In the genomic region with DNA sequence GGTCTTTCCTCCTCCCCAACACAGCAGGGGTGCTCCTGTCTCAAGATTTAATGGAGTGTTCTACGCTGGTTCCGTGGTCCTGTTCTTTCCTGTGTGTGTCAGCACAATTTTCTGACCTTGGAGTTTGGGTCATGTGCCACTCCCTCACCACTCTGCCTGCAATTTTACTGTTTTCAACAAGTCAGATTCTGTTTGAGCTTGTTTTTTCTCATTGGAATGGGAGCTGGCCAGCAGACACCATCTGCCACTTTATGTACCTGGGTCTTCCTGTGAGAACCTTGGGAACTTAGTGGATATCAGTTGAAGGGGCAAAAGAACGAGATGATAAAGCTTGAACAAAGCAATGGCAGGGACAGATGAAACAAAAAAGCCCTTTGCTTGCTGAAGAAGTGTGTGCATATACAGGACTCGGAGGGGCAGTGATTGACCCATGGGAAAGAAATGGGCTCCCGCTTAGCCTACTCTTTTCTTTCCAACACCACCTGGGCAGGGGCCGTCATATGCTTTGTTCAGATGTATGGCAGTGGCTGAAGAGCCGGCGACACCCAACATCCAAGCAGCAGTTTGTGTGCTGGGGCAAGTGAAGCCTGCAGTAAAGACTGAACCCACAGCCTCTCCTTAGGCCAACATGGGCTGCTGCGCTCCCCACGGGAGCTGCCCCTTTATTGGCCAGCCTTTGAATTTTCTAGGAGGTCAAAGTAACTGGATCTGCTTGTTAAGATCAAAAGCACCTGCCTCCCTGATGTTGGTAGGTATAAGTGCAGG, we compare ENCODE assay signal across 8 mouse cellular contexts. TPM values are rescaled to one million over a fixed set of nuclear protein-coding genes. Genes with fewer than 3 reads are reported as not detected.
DNase-seq lines count a peak whose midpoint lies in the region; ATAC-seq and TF ChIP-seq lines count a peak whose summit lies in the region.

No protein-coding gene starts in this region.

- no peak for TF ChIP-seq CTCF in left cerebral cortex, adult 2 months (IDR thresholded peaks at IDR 0.05)

- ATAC-seq in hindbrain, embryonic 15.5 days (ENCODE audit: low FRiP score, low read depth) = no peak

- WGBS in hindbrain, embryonic 15.5 days = 45% methylated on average over 10 of the region's 10 CpGs

- TF ChIP-seq POLR2A in myocyte (IDR thresholded peaks at IDR 0.05; ENCODE audit: insufficient read length, low read depth) = no peak

- H3K9ac ChIP-seq in hindbrain, embryonic 15.5 days = peak overlapping the region; percentile 97

- H3K27ac ChIP-seq in left cerebral cortex, adult 2 months = peak overlapping the region; percentile 100
- peak overlapping the region; percentile 97 for H3K27ac ChIP-seq in hindbrain, embryonic 15.5 days (replicated peaks)

- intact Hi-C loops in left cerebral cortex, adult 2 months (cut with DNase I) = loop anchor here (10.0 kb wide), 1 partner anchor 337 kb away; no protein-coding TSS in a partner anchor
- intact Hi-C loops in left cerebral cortex, postnatal 36 days (cut with DNase I) = no loop called here

- H3K79me2 ChIP-seq in myocyte (ENCODE audit: control insufficient read depth, insufficient read depth) = peaks cover 37% of the 10 kb centered on the region

- peaks cover 42% of the 10 kb centered on the region for H3K4me1 ChIP-seq in hindbrain, embryonic 15.5 days (replicated peaks)

- peak overlapping the region; percentile 87 for H3ac ChIP-seq in myocyte (ENCODE audit: control insufficient read depth, insufficient read length)

- no peak for DNase-seq in left cerebral cortex, adult 2 months (ENCODE audit: extremely low spot score in 1 of 2, low spot score in 2 of 2)
- DNase-seq in left cerebral cortex, postnatal 36 days (ENCODE audit: low spot score in 2 of 2) = no peak
- peak; percentile 34 to 36 for DNase-seq in cerebellum, postnatal 36 days
- no peak for DNase-seq in urinary bladder, postnatal 10 days (ENCODE audit: low spot score)
- no peak for DNase-seq in right cerebral cortex, postnatal 36 days (ENCODE audit: low spot score in 2 of 2)
- DNase-seq in adrenal gland, postnatal 25 days = no peak

- no peaks in the 10 kb centered on the region for H3K27me3 ChIP-seq in hindbrain, embryonic 15.5 days
- H3K27me3 ChIP-seq in myocyte (ENCODE audit: control insufficient read depth, insufficient read depth, insufficient read length) = no peaks in the 10 kb centered on the region

- H3K4me3 ChIP-seq in left cerebral cortex, adult 2 months = peak overlapping the region; percentile 84
- H3K4me3 ChIP-seq in hindbrain, embryonic 15.5 days = peak overlapping the region; percentile 88
- peak overlapping the region; percentile 87 for H3K4me3 ChIP-seq in myocyte

- H3K4me2 ChIP-seq in hindbrain, embryonic 15.5 days = peak overlapping the region; percentile 95
- H3K4me2 ChIP-seq in myocyte (ENCODE audit: low read depth) = peak overlapping the region; percentile 69

- no peaks in the 10 kb centered on the region for H3K9me3 ChIP-seq in hindbrain, embryonic 15.5 days

- H3K36me3 ChIP-seq in hindbrain, embryonic 15.5 days = no peaks in the 10 kb centered on the region
- H3K36me3 ChIP-seq in myocyte (ENCODE audit: control insufficient read depth, insufficient read depth) = no peaks in the 10 kb centered on the region

TF ChIP-seq in myocyte, 11 proteins besides CTCF, POLR2A, EP300 and RAD21:
- TF ChIP-seq POLR2AphosphoS2 (IDR thresholded peaks at IDR 0.05; ENCODE audit: insufficient read length, low read depth) (no peak), SRF (IDR thresholded peaks at IDR 0.05; ENCODE audit: control insufficient read depth, insufficient read length, low read depth) (no peak), E2F4 (IDR thresholded peaks at IDR 0.05; ENCODE audit: insufficient read depth) (no peak), TCF12 (IDR thresholded peaks at IDR 0.05; ENCODE audit: insufficient read depth, poor library complexity, severe bottlenecking) (no peak), CEBPB (IDR thresholded peaks at IDR 0.05; ENCODE audit: insufficient read depth, poor library complexity, severe bottlenecking) (no peak)

RNA-seq across cellular contexts. Expression of a gene that starts 0.9 kb away (rescaled TPM):
- total RNA-seq in left cerebral cortex, adult 2 months (2021) = 100 to 1,000 TPM; 746 to 823 TPM
- 100 to 1,000 TPM; 783 to 837 TPM for total RNA-seq in left cerebral cortex, postnatal 36 days (2021)
- polyA plus RNA-seq in hindbrain, embryonic 15.5 days (2015; fragmentation: Nextera tagmentation; extraction: Ambion mirVana) = 578 and 629 TPM in 2 replicates
- polyA plus RNA-seq in myocyte (2012; fragmentation: generic; extraction: Trizol) = 252 TPM
- total RNA-seq in adrenal gland, postnatal 25 days (2021) = 118 and 144 TPM in 2 replicates

RNA-seq across cellular contexts. Expression of a gene that starts 44.7 kb away (rescaled TPM):
- 10 to 100 TPM; 36.2 to 38.8 TPM for total RNA-seq in left cerebral cortex, adult 2 months (2021)
- 10 to 100 TPM; 39.8 to 41.6 TPM for total RNA-seq in left cerebral cortex, postnatal 36 days (2021)
- 50.7 and 52.9 TPM in 2 replicates for polyA plus RNA-seq in hindbrain, embryonic 15.5 days (2015; fragmentation: Nextera tagmentation; extraction: Ambion mirVana)
- 54.6 TPM for polyA plus RNA-seq in myocyte (2012; fragmentation: generic; extraction: Trizol)
- 69.6 and 71.2 TPM in 2 replicates for total RNA-seq in adrenal gland, postnatal 25 days (2021)

RNA-seq across cellular contexts. Expression of a gene that starts 44.7 kb away (rescaled TPM):
- 10 to 100 TPM; 60.9 to 61.8 TPM for total RNA-seq in left cerebral cortex, adult 2 months (2021)
- total RNA-seq in left cerebral cortex, postnatal 36 days (2021) = 10 to 100 TPM; 57.0 to 57.8 TPM
- polyA plus RNA-seq in hindbrain, embryonic 15.5 days (2015; fragmentation: Nextera tagmentation; extraction: Ambion mirVana) = 65.1 and 67.8 TPM in 2 replicates
- polyA plus RNA-seq in myocyte (2012; fragmentation: generic; extraction: Trizol) = 20.3 TPM
- 34.8 and 36.2 TPM in 2 replicates for total RNA-seq in adrenal gland, postnatal 25 days (2021)

RNA-seq across cellular contexts. Expression of a gene that starts 55.9 kb away (rescaled TPM):
- total RNA-seq in left cerebral cortex, adult 2 months (2021) = 1 to 10 TPM; 3.1 to 3.4 TPM
- 1 to 10 TPM; 4.6 TPM for total RNA-seq in left cerebral cortex, postnatal 36 days (2021)
- 3.7 TPM in 2 replicates for polyA plus RNA-seq in hindbrain, embryonic 15.5 days (2015; fragmentation: Nextera tagmentation; extraction: Ambion mirVana)
- 4.9 TPM for polyA plus RNA-seq in myocyte (2012; fragmentation: generic; extraction: Trizol)
- 14.7 and 17.7 TPM in 2 replicates for total RNA-seq in adrenal gland, postnatal 25 days (2021)

RNA-seq across cellular contexts. Expression of a gene that starts 56.2 kb away (rescaled TPM):
- 10 to 100 TPM; 20.5 to 21.0 TPM for total RNA-seq in left cerebral cortex, adult 2 months (2021)
- 10 to 100 TPM; 22.8 to 23.1 TPM for total RNA-seq in left cerebral cortex, postnatal 36 days (2021)
- polyA plus RNA-seq in hindbrain, embryonic 15.5 days (2015; fragmentation: Nextera tagmentation; extraction: Ambion mirVana) = 43.8 and 46.4 TPM in 2 replicates
- polyA plus RNA-seq in myocyte (2012; fragmentation: generic; extraction: Trizol) = 77.7 TPM
- total RNA-seq in adrenal gland, postnatal 25 days (2021) = 99.4 and 105 TPM in 2 replicates

Comparison
In these comparisons a context has a peak if more than half of its experiments do, and no peak if none do; other contexts are left out.
1. DNase-seq: peak in cerebellum, postnatal 36 days (2 of 2); none in left cerebral cortex, adult 2 months (0 of 2), left cerebral cortex, postnatal 36 days (0 of 2), urinary bladder, postnatal 10 days (single experiment), right cerebral cortex, postnatal 36 days (0 of 2) and adrenal gland, postnatal 25 days (single experiment).
2. Peak in every context shown above with its lines, with median percentiles within 50 percentile points of each other: H3K4me3 ChIP-seq.